Mouse (Mus musculus): ENCODE measurements at regions not wholly inside any gene's neighbourhood (a gene's known extent, or its start where the extent isn't known, plus 50 kb on each side); places are given as distances from the start of the nearest gene placed in this dataset.

GRCm38 (mm10) chr15:62861422-62861821 is 983.6 kb downstream of the Gsdmc2 start:
- ATAC-seq (ENCODE audit: insufficient read depth, low FRiP score, low TSS enrichment) = no peak

DNA sequence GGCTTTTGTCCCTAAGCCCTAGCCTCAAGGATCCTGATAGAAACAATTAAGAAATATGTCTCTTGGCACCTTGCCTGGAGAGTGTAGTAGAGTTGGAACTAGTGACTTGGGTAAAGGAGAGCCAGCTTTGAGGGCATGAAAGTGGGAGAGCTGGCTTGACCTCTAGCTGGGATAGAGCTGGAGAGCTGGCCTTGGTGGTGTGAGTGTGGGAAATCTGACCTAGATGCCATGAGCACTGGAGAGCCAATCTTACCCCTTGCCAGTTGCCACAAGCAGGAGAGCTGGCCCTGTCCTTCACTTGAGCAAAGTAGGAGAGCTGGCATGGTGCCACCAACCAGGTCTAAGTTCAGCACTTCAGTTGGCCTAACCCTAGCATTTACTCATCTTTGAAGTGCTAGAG is 995.7 kb downstream of the Gsdmc2 start:
- Histone ChIP-seq H3K9me3 (ENCODE audit: control insufficient read depth, low read length) (no peaks in the 10 kb centered on the region), H3K4me2 (ENCODE audit: low read depth) (no peak overlapping the region), H3K4me1 (ENCODE audit: control insufficient read depth, insufficient read depth, low read length) (no peaks in the 10 kb centered on the region), H3K9ac (ENCODE audit: low read length) (no peak overlapping the region), H3K27ac (ENCODE audit: low read depth, low read length) (no peak overlapping the region), H3K4me3 (ENCODE audit: low read depth, low read length) (no peak overlapping the region), H3K27me3 (ENCODE audit: control insufficient read depth, insufficient read depth, low read length) (no peaks in the 10 kb centered on the region), H3K36me3 (ENCODE audit: control insufficient read depth, insufficient read depth, low read length) (no peaks in the 10 kb centered on the region)
- no peak for DNase-seq (ENCODE audit: low spot score)
- no peak for ATAC-seq (ENCODE audit: insufficient read depth, low FRiP score, low TSS enrichment)

More at GRCm38 (mm10) chr15:62861422-62861821, 983.6 kb downstream of the Gsdmc2 start:
- Histone ChIP-seq H3K27me3 (ENCODE audit: control insufficient read depth, insufficient read depth, low read length) (no peaks in the 10 kb centered on the region), H3K4me1 (ENCODE audit: control insufficient read depth, insufficient read depth, low read length) (no peaks in the 10 kb centered on the region), H3K36me3 (ENCODE audit: control insufficient read depth, insufficient read depth, low read length) (no peaks in the 10 kb centered on the region), H3K9ac (ENCODE audit: low read length) (no peak overlapping the region), H3K4me3 (ENCODE audit: low read depth, low read length) (no peak overlapping the region), H3K4me2 (ENCODE audit: low read depth) (no peak overlapping the region), H3K9me3 (ENCODE audit: control insufficient read depth, low read length) (no peaks in the 10 kb centered on the region), H3K27ac (ENCODE audit: low read depth, low read length) (no peak overlapping the region)
- no peak for DNase-seq (ENCODE audit: low spot score)

DNA sequence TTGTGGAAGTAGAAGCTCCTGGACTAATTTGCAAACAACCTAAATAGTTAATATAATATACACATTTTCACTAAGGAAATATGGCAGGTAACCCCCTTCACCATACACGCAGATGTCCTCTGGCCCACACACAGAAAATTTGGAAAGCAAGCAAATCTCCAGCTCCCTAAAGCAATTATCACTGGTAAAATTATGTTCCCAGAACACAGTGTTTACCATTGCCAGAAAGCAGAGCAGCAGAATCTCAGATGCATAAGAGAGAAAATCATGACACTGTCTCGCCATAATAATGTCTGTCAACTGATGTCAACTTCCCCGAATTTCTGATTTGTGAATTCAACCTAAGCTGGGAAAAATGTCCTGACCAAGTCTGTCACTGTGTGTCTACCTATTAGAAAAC is 999.1 kb downstream of the Gsdmc2 start:
- ATAC-seq (ENCODE audit: insufficient read depth, low FRiP score, low TSS enrichment) (no peak), DNase-seq (ENCODE audit: low spot score) (no peak)
- Histone ChIP-seq H3K27ac (ENCODE audit: low read depth, low read length) (no peak overlapping the region), H3K27me3 (ENCODE audit: control insufficient read depth, insufficient read depth, low read length) (no peaks in the 10 kb centered on the region), H3K4me1 (ENCODE audit: control insufficient read depth, insufficient read depth, low read length) (no peaks in the 10 kb centered on the region), H3K9ac (ENCODE audit: low read length) (no peak overlapping the region), H3K4me3 (ENCODE audit: low read depth, low read length) (no peak overlapping the region), H3K36me3 (ENCODE audit: control insufficient read depth, insufficient read depth, low read length) (no peaks in the 10 kb centered on the region), H3K4me2 (ENCODE audit: low read depth) (no peak overlapping the region), H3K9me3 (ENCODE audit: control insufficient read depth, low read length) (no peaks in the 10 kb centered on the region)
- 82% methylated on average over 3 of the region's 3 CpGs for WGBS

GRCm38 (mm10) chr15:62825586-62825985 is 1019.4 kb downstream of the Gsdmc2 start:
- Histone ChIP-seq H3K27ac (ENCODE audit: low read depth, low read length) (no peak overlapping the region), H3K9me3 (ENCODE audit: control insufficient read depth, low read length) (no peaks in the 10 kb centered on the region), H3K36me3 (ENCODE audit: control insufficient read depth, insufficient read depth, low read length) (no peaks in the 10 kb centered on the region), H3K27me3 (ENCODE audit: control insufficient read depth, insufficient read depth, low read length) (no peaks in the 10 kb centered on the region), H3K4me1 (ENCODE audit: control insufficient read depth, insufficient read depth, low read length) (no peaks in the 10 kb centered on the region), H3K9ac (ENCODE audit: low read length) (no peak overlapping the region), H3K4me2 (ENCODE audit: low read depth) (no peak overlapping the region), H3K4me3 (ENCODE audit: low read depth, low read length) (no peak overlapping the region)
- DNase-seq (ENCODE audit: low spot score) (no peak), ATAC-seq (ENCODE audit: insufficient read depth, low FRiP score, low TSS enrichment) (no peak)

DNA sequence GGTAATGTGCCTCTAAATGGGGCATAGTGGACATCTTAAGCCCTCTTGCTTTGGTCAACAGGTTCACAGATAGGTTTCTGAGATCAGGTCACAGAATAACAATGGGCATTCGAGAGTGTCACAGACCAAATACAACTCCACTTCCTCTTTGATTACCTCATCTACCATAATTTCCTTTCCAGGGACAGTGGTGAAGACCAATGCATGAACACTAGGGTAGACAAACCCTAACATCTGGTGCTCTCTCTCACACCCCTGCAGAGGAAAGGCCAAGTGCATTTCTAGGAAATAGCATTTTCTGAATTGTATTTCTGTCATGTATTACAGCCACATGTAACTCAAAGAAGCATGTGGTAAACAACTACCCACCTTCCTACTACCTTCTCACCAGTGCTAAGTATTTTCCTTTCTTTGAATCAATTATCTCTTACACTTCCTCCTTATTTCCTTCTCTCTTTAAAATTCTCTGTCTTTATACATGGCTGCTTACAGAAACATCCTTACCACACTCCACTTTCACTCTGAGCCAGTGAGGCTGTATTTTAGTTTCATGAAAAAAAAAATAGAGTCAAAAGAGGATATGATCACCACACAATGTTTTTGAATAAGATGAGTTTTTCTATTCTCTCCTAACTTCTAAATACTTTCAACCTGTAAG is 1021.0 kb downstream of the Gsdmc2 start:
- WGBS = 75% methylated on average over 1 of the region's 1 CpGs
- H3K4me1 ChIP-seq (ENCODE audit: control insufficient read depth, insufficient read depth, low read length) = no peaks in the 10 kb centered on the region
- no peaks in the 10 kb centered on the region for H3K27me3 ChIP-seq (ENCODE audit: control insufficient read depth, insufficient read depth, low read length)
- ATAC-seq (ENCODE audit: insufficient read depth, low FRiP score, low TSS enrichment) (no peak), DNase-seq (ENCODE audit: low spot score) (no peak)
- no peaks in the 10 kb centered on the region for H3K9me3 ChIP-seq (ENCODE audit: control insufficient read depth, low read length)
- H3K27ac ChIP-seq (ENCODE audit: low read depth, low read length) = no peak overlapping the region
- H3K4me2 ChIP-seq (ENCODE audit: low read depth) = no peak overlapping the region
- H3K4me3 ChIP-seq (ENCODE audit: low read depth, low read length) = no peak overlapping the region
- H3K36me3 ChIP-seq (ENCODE audit: control insufficient read depth, insufficient read depth, low read length) = no peaks in the 10 kb centered on the region
- H3K9ac ChIP-seq (ENCODE audit: low read length) = no peak overlapping the region

- Histone ChIP-seq H3K4me1 (ENCODE audit: control insufficient read depth, insufficient read depth, low read length) (no peaks in the 10 kb centered on the region), H3K9me3 (ENCODE audit: control insufficient read depth, low read length) (no peaks in the 10 kb centered on the region), H3K27ac (ENCODE audit: low read depth, low read length) (no peak overlapping the region), H3K27me3 (ENCODE audit: control insufficient read depth, insufficient read depth, low read length) (no peaks in the 10 kb centered on the region), H3K36me3 (ENCODE audit: control insufficient read depth, insufficient read depth, low read length) (no peaks in the 10 kb centered on the region), H3K4me2 (ENCODE audit: low read depth) (no peak overlapping the region), H3K4me3 (ENCODE audit: low read depth, low read length) (no peak overlapping the region), H3K9ac (ENCODE audit: low read length) (no peak overlapping the region)
- ATAC-seq (ENCODE audit: insufficient read depth, low FRiP score, low TSS enrichment) (no peak), DNase-seq (ENCODE audit: low spot score) (no peak)
These were observed 1022.7 kb downstream of the Gsdmc2 start for GRCm38 (mm10) chr15:62822305-62822704.

GRCm38 (mm10) chr15:62813093-62813492 is 1031.9 kb downstream of the Gsdmc2 start:
- Histone ChIP-seq H3K36me3 (ENCODE audit: control insufficient read depth, insufficient read depth, low read length) (no peaks in the 10 kb centered on the region), H3K4me2 (ENCODE audit: low read depth) (no peak overlapping the region), H3K27ac (ENCODE audit: low read depth, low read length) (no peak overlapping the region), H3K9ac (ENCODE audit: low read length) (no peak overlapping the region), H3K9me3 (ENCODE audit: control insufficient read depth, low read length) (no peaks in the 10 kb centered on the region), H3K4me3 (ENCODE audit: low read depth, low read length) (no peak overlapping the region), H3K27me3 (ENCODE audit: control insufficient read depth, insufficient read depth, low read length) (no peaks in the 10 kb centered on the region), H3K4me1 (ENCODE audit: control insufficient read depth, insufficient read depth, low read length) (no peaks in the 10 kb centered on the region)
- ATAC-seq (ENCODE audit: insufficient read depth, low FRiP score, low TSS enrichment) = no peak
- DNase-seq (ENCODE audit: low spot score) = no peak
- WGBS = 76% methylated on average over 1 of the region's 1 CpGs

DNA sequence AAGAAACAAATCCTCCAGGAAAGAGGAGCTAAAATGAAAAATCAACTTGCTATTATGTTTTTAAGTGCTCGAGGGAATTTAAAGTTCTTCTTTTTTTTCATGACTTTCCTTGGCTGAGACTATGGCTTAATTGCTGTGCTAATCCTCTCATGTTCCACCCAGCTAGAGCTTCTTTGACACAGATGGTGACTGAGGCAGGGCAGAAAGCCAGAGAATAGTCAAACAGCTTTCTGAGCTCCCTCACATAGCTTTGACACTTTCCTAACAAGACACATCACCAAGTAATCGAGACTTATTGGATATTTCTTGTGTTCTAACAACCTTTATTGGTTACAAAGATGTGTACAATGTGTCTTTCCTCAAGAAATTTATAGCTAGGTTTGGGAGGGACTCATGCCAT is 1033.0 kb downstream of the Gsdmc2 start:
- Histone ChIP-seq H3K4me1 (ENCODE audit: control insufficient read depth, insufficient read depth, low read length) (no peaks in the 10 kb centered on the region), H3K27ac (ENCODE audit: low read depth, low read length) (no peak overlapping the region), H3K9ac (ENCODE audit: low read length) (no peak overlapping the region), H3K4me3 (ENCODE audit: low read depth, low read length) (no peak overlapping the region), H3K4me2 (ENCODE audit: low read depth) (no peak overlapping the region), H3K27me3 (ENCODE audit: control insufficient read depth, insufficient read depth, low read length) (no peaks in the 10 kb centered on the region), H3K36me3 (ENCODE audit: control insufficient read depth, insufficient read depth, low read length) (no peaks in the 10 kb centered on the region), H3K9me3 (ENCODE audit: control insufficient read depth, low read length) (no peaks in the 10 kb centered on the region)
- ATAC-seq (ENCODE audit: insufficient read depth, low FRiP score, low TSS enrichment) (no peak), DNase-seq (ENCODE audit: low spot score) (no peak)
- WGBS = 73% methylated on average over 2 of the region's 2 CpGs

- no peaks in the 10 kb centered on the region for H3K9me3 ChIP-seq (ENCODE audit: control insufficient read depth, low read length)
- ATAC-seq (ENCODE audit: insufficient read depth, low FRiP score, low TSS enrichment) (no peak), DNase-seq (ENCODE audit: low spot score) (no peak)
- no peak overlapping the region for H3K4me2 ChIP-seq (ENCODE audit: low read depth)
- no peak overlapping the region for H3K27ac ChIP-seq (ENCODE audit: low read depth, low read length)
- WGBS = 89% methylated on average over 3 of the region's 3 CpGs
- H3K4me3 ChIP-seq (ENCODE audit: low read depth, low read length) = no peak overlapping the region
- H3K36me3 ChIP-seq (ENCODE audit: control insufficient read depth, insufficient read depth, low read length) = no peaks in the 10 kb centered on the region
- no peak overlapping the region for H3K9ac ChIP-seq (ENCODE audit: low read length)
- no peaks in the 10 kb centered on the region for H3K4me1 ChIP-seq (ENCODE audit: control insufficient read depth, insufficient read depth, low read length)
- no peaks in the 10 kb centered on the region for H3K27me3 ChIP-seq (ENCODE audit: control insufficient read depth, insufficient read depth, low read length)
These were observed 1035.7 kb downstream of the Gsdmc2 start for GRCm38 (mm10) chr15:62809320-62809719.
